Mouse (Mus musculus) mesoderm, embryonic 11.5 days (tissue): Measurements from ENCODE around the gene Duoxa2.
A peak's percentile ranks its signal among the peaks of the same experiment; 100 is the strongest.

ENCODE experiments used
- DNase-seq: peaks from one replicate; pipeline ENCODE4 v3.0.0-alpha.2; 2012; ENCODE audit warnings: low read depth, low spot score

Gene Duoxa2

GRCm38 (mm10) chr2:122298596-122299490 is at the start of gene Duoxa2:
TSS of gene Duoxa2 (plus strand) at chr2:122298900.
- peak; percentile 36 for DNase-seq

- DNase-seq = no peak
Observed at GRCm38 (mm10) chr2:122255997-122256396, 42.7 kb upstream of the Duoxa2 start.

- no peak for DNase-seq
Observed at GRCm38 (mm10) chr2:122260729-122261128, 38.0 kb upstream of the Duoxa2 start.

GRCm38 (mm10) chr2:122264690-122265089 is 34.0 kb upstream of the Duoxa2 start:
- DNase-seq = peak; percentile 61

- DNase-seq = no peak
Observed at GRCm38 (mm10) chr2:122266407-122267193, 32.1 kb upstream of the Duoxa2 start.

GRCm38 (mm10) chr2:122278769-122279168 is 19.9 kb upstream of the Duoxa2 start:
- DNase-seq = no peak

GRCm38 (mm10) chr2:122284091-122284490 is 14.6 kb upstream of the Duoxa2 start:
- DNase-seq = no peak

- no peak for DNase-seq
Observed at GRCm38 (mm10) chr2:122286137-122286536, 12.6 kb upstream of the Duoxa2 start.

- no peak for DNase-seq
Observed at GRCm38 (mm10) chr2:122294916-122295315, 3.8 kb upstream of the Duoxa2 start.

- no peak for DNase-seq
Observed at GRCm38 (mm10) chr2:122297271-122298095, 1.2 kb upstream of the Duoxa2 start.

- no peak for DNase-seq
Observed at GRCm38 (mm10) chr2:122298096-122298499, 602 bp upstream of the Duoxa2 start, which contains the start of gene Duox2. TSS of gene Duox2 (minus strand) at chr2:122298449.

GRCm38 (mm10) chr2:122299911-122300655 is 1.4 kb downstream of the Duoxa2 start:
- DNase-seq = no peak

GRCm38 (mm10) chr2:122300656-122301020 is 1.9 kb downstream of the Duoxa2 start:
- DNase-seq = no peak

- no peak for DNase-seq
Observed at GRCm38 (mm10) chr2:122301081-122301920, 2.6 kb downstream of the Duoxa2 start.

GRCm38 (mm10) chr2:122301921-122302573 is 3.3 kb downstream of the Duoxa2 start:
- DNase-seq = no peak

- peak; percentile 81 for DNase-seq
Observed at GRCm38 (mm10) chr2:122302574-122303241, 4.0 kb downstream of the Duoxa2 start.

GRCm38 (mm10) chr2:122304544-122304943 is 5.8 kb downstream of the Duoxa2 start:
- DNase-seq = no peak

GRCm38 (mm10) chr2:122305097-122305892 is 6.6 kb downstream of the Duoxa2 start:
- DNase-seq = no peak
